Mouse (Mus musculus): ENCODE measurements at regions not wholly inside any gene's neighbourhood (a gene's known extent, or its start where the extent isn't known, plus 50 kb on each side); places are given as distances from the start of the nearest gene placed in this dataset.

GRCm38 (mm10) chr16:24121633-24122032 lies 133.0 kb upstream of the Bcl6 start:
- TF ChIP-seq CTCF (IDR thresholded peaks at IDR 0.05; ENCODE audit: control insufficient read depth, insufficient read depth, low read length) (no peak), POLR2A (IDR thresholded peaks at IDR 0.05; ENCODE audit: borderline replicate concordance, control insufficient read depth, low read depth, low read length) (no peak)
